Mouse (Mus musculus) ovary, postnatal 14 days (tissue): Measurements from ENCODE around the gene Phxr2.
"Not testable (repeated sequence)": the region's sequence is repeated elsewhere in the genome, so short reads cannot be mapped to it uniquely, and the experiment has no call there.

Experiments used
- DNase-seq: peaks from one replicate; pipeline ENCODE4 v3.0.0; 2022; ENCODE audit warnings: low spot score

The Phxr2 gene

DNA sequence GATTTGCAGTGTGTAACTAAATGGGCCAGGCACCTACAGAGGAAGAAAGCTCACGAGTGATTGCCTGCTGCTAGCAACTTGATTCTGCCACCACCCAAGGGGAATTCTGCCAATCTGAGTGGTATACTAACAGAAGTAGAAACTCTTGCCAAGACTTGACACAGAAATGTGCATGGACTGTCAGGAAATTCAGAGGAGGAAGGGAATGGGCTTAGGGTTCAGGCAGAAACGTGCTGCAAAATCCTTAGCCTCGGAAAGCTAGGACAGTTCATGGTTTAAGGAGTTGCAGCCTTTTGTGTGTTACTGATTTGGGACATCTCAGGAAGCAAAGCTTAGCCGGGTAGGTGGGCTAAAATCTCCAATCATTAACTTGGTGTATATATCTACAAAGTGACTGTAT lies at the start of gene Phxr2:
TSS of gene Phxr2 (minus strand) at position 101 of the 400 bp plus-strand sequence.
- no peak for DNase-seq

DNA sequence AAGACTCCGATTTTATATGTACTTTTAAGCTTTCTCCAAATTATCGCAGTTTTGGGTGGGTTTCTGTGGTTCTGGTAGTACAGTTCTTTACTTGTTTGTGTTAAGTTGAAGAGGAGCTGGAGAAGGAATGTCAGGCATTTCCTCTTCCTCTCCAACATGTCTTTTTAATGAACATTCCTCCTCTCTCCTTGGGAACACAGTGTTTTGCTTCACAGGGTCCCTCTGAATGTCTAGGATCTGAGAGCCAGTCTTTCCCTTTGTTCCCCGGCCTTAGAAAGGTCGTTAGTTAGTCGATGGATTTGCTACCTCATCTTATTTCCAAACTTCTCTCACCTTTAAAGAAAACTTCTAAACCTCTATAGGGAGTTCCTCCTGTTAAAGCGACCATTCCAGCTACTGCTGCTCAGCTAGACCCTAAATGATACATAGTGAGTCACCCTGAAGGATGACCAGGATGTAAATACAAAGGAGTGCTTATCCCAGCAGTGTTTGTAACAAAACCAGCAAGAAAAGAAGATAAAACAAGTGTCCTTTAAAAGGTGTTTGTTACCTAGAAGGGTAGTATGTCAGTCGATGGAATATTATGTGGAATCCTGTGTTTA lies 46.9 kb upstream of the Phxr2 start:
- no peak for DNase-seq

DNA sequence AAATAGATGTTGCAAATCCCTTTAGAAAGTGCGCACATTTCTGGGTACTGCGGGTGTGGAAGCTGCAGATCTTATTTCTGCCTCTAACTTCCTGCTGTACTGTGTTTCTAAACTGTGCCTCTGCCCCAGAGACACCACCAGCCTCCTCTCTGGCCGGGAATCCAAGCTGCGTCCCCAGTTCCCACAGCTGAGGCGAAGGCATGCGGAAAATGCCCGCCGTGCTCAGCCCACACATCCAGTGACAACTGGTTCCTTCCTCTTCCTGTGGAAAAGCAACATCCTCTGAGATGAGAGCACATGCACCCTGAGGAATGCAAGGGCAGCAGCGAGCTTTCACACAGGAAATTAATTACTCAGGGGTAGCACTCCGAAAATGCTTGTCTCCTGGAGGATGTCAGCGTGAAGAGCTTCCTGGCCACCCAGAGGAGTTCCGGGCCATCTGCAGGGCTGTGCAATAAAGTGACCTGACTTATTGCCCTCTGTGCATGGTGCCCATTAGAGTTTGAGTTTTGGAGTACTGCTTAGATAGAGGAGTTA lies 45.9 kb upstream of the Phxr2 start:
- no peak for DNase-seq

DNA sequence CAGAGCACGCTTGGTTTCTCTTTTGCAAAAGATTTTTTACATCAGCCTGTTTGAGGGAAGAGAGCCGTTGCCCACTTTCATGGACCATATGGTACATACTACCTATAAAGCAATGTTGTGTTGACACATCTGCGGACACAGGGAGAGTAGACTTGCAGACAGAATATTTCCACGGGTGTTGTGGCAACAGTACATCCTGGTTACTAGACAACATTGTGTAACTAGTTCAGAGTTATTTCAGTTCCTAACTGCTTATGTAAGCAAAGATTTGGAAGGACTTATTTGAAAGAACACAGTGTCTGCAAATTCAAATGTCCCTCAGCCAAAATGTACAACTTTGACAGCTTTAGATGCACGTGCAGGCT lies 43.6 kb upstream of the Phxr2 start:
- no peak for DNase-seq

DNA sequence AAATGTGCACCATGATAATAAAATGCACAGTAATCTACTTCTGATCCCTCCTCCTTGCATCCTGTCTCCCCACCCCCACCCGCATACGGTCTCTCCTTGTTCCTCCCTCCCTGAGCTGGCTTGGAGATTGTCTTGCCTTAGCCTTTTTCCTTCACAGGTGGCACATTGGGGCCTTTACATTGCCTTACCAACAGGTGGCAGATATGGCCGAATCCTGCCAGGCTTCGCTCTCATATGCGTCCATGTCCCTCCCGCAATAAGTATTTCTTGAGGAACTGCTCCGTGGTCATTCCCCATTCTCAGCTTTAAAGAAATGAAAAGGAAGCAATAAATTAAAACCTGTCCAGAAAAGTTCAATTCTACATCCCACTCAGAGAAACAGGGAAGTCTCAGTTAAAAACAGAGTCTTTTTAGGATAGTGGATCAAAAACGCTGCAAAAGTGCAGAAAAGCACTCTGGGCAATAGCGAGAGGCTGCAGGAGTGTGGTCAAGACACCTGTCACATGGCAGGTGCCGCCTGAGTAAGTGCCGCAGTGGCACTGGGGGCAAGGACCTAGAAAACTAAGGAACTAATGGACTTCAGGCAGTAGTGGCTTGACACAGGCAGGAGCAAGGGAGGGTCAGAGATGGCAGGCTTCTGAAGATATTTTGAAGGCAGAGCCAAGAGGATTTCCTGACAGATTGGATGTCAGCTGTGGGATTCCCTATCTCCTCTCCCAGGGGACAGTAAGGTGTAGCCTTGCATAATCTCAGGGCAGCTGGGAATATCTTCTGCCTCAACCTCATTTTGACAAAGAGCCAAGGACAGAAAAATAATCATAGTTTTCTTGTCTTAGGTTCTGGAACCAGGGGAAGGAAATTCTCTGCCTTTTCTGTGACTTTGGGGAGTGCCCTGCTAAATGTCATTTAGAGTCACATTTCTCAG lies 43.0 kb upstream of the Phxr2 start:
- DNase-seq: no peak

DNA sequence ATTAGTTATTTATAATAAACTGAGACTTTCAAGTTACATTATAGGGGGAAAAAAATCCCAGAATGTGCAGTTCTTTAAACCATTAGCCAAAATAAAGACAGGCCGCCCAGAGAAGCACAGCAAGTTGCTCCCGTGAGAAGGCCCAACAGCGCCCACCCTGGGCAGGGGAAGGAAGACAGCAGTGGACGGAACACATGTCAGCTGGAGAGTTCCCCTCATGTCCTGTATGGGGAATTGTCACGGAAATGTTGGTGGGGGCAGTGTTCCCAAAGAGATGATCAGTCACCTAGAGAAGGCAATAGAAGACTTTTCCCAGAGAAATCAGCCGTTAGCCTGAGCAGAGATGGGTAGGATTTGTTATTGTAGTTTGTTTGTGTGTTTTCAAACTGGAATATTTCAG lies 42.3 kb upstream of the Phxr2 start:
- no peak for DNase-seq

DNA sequence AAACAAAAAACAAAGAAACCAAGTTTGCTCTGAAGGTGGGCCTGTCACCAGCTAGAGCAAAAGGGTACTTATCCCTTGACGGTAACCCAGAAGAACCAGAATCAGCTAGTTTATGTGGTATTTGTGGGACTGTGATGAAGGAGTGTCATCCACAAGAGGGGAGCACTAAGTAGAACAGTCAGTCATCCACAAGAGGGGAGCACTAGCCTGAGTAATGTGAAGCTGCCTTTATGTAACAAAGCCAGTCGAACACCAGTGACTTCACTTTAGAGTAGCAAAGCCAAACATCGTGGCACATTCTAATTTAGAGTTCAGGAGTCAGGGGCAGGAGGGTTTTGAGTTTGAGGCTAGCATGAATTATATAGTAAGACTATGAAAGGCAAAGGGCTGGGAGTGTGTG lies 40.3 kb upstream of the Phxr2 start:
- DNase-seq: no peak

DNA sequence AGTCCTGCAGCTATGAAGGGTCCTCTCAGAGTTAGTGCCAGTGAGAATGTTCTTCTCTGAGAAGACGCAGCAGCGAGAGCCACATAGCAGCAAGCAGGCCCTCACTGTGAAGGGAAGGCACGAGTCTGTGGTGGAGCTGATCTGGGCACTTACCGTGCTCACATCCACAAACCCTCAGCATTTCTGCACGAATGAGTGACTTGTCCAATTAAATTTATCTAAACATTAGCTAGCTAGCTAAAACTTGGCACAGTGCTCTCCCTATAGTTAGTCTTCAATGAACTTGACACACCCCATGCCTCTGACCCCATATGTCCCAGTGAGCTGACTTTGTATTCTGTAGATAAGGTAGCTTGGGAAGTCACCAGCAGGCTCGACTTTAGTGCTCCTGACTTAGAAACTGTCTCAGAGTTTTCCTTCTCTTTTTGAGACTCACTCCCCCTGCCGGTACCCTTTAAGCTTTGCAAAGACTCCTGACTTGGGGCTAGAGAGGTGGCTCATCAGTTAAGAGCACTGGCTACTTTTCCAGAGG lies 39.7 kb upstream of the Phxr2 start:
- DNase-seq: no peak

DNA sequence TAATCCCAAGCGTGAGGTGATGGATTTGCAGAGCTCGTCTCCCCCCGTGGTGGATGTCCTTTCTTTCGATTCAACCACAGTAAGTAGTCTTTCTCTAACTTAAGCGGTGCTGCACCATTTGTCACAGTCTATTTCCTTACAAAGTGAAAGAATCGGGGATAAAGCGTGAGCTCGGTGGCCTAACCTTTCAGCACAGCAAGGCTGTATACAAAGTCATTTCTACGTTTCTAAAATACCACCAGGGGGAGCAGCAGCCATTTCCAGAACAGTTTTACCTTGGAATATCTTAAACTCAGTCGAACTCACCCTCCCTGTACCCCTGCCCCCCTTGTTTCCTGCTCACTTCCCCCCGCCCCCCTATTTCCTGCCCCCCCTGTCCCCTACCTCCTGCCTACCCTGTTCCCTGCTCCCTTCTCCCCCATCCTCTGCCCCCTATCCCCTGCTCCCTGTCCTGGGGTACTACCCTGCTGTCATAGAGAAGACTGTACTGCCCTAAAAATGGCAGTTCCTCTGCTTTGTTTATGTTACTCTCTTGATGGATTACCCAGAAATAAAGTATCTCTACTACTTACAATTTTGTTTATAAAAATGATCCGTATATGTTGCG lies 38.8 kb upstream of the Phxr2 start:
- DNase-seq: no peak

DNA sequence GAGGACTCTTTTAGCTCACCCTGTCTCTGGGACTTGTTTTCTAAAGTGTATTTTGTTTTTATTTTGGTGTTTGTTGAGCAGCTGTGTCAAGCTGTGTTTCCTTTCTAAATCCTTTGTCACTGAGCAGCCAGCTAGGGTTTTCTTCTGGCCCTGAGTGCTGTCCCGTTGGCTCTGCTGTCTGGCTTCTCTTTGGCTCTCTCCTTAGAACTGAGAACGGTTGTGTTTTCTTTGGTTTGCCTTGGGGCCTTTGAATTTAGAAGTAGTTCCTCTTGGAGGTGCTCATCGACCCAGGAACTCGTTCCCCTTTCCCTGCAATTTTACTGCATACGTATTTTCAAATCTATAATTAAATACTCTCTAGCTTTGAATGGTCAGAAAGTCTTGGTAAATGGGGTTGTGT lies 36.9 kb upstream of the Phxr2 start:
- no peak for DNase-seq

DNA sequence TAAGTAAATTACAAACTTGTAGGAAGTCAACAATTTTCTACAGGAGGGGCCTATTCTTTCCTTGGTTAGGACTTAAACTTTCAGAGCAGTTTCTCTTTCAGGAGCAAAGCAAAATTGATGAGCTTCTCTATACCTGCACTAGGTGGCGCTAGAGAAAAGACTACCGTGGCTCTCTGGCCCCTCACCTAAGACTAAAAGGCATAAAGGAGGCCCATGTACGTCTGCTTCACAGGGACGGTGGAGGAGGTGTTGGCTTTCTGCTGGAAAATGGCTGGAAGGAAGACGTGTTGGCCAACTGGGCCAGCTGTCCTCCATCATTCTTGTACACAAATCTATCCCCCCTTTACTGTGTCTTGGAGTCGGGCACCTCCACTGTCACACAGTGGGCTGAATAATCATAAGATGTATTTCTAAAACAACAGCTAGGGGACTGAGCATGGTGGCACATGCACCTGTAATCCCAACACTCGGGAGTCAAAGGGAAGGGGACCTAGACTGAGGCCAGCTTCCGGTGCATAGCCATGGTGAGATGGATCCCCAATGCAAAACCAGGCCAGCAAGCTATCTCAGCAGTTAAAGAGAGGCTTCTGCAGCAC lies 36.0 kb upstream of the Phxr2 start:
- no peak for DNase-seq

DNA sequence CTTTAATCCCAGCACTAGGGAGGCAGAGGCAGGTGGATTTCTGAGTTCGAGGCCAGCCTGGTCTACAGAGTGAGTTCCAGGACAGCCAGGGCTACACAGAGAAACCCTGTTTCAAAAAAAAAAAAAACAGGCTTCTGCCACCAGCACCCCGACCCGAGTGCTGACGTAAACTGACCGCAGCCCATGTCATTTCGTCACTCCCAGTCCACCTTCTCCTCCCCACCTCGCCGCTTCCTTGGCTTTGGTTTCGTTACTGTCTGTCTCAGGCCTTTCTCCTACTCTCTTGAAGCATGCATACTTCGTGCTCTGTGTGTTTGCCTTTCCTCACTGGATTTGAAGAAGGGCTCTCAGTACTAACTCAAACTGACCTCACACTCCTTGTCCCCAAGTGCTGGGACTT lies 31.6 kb upstream of the Phxr2 start:
- not testable (repeated sequence) for DNase-seq

DNA sequence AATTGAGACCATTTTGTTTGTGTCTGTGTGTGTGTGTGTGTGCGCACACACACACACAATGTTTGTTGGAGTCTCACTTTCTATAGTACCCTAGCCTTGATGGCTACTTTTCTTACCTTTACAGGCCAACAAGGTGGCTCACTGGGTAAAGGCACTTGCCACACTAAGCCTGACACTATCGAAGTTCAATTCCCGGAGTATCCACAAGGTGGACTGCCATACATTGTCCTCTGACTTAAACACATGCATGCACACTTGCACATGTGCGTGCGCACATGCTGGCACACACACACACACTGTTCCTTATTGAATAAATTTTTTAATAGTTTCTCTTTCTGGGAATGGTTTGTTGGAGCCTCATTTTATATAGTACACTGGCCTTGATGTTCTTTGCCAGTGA lies 30.7 kb upstream of the Phxr2 start:
- no peak for DNase-seq

DNA sequence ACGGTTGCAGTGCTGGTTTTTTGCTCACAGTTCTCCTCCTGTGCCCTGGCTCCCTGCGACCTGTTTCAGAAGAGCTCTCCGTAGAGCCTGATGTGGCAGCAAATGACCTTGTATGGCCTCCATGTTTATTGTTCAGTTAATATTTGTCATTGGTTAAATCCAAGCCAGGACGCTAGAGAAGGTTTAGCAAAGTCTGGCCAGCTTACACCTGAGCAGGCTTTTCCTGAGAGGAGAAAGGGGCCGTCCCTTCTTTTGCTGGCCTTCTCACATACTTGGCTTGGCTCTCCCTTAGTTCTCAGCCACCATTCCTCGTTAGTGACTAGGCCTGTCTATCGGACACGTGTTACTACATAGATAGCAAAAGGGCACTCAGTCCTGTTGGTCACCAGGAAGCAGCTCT lies 28.5 kb upstream of the Phxr2 start:
- DNase-seq: no peak

DNA sequence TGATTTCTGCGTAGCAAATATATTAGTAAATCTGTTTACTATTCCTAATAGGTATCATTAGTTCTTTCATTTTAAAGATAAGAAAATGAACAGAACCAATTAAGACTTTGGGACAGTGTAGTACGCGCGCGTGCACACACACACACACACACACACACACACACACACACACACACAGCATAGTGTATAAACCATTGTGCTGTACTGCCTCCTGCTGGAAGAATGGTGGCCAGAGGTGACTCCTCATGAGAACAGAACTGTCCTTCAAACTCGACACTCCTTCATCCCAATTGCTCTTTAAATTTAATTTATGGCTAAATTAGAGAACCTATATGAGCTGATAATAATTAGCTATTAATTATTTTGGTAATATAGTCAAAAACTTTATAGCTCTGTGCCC lies 25.9 kb upstream of the Phxr2 start:
- DNase-seq: no peak

DNA sequence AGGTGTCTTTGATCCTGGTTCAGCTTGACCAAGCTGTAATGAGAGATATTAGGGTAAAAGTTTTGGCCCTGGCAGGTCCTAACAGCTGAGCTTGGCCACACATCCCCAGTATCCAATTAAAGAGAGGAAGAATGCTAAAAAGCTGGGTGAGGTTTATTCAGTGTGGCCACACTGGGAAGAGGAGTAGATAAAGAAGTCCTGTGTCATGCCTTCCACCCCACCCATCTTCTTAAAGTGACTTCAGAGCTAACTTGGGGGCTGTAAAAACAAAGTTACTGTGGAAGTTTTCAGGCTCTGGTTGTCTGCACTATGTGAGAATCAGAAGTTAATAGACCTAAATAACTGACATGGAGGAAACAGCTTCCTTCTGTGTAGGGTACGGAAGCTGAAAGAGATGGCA lies 25.5 kb upstream of the Phxr2 start:
- no peak for DNase-seq

DNA sequence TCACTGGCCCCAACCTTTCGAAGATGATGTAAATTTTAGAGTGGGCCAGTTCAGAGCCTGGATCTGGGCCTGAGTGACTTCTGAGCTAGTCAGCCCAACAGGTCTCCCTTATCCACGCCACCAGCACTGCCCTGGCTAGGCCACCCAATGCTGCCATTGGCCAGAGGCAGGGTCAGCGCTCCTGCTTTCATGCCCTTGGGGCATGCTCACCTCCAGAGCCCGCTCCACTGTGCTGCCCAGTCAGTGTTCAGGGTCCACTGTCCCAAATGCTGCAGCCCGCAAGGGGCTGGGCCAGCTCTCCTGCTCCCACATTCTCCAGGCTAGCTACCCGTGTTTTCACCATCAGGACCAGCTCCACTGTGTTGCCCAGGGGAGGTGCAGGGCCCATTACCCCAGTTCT lies 23.9 kb upstream of the Phxr2 start:
- no peak for DNase-seq

DNA sequence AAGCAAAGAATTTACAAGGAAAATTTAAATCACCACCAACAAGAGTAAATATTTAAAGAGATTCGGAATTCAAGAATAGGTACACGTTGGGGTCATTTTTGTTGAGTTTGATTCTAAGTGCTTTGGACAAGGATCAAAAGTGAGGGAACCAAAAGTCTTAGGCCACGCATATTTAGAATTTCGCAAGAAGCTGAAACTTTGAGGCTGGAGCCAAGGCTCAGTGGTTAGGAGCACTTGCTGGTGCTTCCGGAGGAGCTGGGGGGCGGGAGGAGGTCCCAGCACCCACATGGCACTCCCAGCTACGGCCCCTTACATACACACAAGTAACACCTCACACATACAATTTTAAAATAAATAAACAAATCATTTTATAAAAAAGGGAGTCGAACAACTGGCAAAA lies 20.5 kb upstream of the Phxr2 start:
- DNase-seq: no peak

DNA sequence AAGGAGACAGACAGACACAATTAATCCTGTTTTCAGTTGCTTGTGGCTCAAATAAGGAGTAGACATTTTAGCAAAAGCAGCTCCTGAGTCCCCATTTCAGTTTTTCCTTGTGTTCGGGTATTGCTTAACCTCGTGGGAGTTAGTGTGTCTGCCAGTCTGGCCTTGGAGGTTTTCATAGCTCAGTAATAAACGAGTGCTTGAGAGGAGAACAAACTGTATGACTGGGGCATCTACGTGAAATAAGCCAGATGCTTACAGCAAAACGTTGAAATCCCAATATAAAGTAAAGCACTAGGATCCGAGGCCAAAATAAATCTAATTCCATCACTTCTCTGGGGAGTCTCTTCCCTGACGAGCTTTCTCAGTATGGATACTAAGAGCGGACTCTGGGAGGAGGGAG lies 19.5 kb upstream of the Phxr2 start:
- no peak for DNase-seq

DNA sequence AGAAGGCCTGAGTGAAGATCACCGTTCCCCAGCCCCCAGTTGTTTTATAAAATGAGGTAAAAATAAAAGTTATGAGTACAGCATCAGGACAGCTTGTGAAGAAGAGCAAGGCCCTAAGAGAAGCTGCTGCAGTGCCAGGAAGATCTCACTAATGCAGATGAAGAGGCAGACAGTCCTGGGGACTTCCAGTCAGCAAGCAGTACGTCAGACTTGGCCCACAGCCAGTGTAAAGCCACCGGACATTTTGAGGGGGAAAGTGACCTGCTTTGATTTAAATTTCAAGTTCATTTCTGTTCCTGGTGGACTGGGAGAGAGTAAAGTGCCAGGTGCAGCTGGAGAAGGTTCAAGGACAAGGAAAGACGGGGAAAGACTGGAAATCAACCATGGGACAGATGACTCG lies 10.2 kb upstream of the Phxr2 start:
- no peak for DNase-seq

DNA sequence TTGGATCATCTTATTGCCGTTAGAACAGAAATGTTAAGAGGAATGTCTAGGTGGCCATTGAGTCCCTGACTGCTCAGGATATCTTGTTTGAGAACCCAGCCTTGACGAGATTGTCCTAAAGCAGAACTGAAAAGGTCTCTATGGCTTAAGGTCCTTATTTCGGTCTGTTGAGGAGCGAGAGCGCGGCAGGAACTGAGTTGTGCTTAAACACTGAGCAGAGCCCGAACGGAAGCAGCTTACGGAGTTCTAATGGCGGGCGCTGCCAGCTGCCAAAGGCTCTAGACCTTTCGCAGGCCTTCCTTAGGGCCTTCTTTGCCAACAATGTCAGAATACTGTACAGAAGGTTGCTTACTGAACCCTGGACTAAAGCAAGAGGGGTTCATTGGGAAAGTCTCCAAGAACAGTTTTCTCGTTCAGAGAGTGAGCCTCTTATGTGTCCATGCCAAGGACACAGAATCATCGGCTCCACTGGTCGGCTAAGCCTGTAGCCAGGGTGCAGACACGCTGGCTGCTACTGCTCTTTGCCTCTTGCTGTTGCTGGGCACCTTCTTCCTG lies 7.3 kb upstream of the Phxr2 start:
- no peak for DNase-seq

DNA sequence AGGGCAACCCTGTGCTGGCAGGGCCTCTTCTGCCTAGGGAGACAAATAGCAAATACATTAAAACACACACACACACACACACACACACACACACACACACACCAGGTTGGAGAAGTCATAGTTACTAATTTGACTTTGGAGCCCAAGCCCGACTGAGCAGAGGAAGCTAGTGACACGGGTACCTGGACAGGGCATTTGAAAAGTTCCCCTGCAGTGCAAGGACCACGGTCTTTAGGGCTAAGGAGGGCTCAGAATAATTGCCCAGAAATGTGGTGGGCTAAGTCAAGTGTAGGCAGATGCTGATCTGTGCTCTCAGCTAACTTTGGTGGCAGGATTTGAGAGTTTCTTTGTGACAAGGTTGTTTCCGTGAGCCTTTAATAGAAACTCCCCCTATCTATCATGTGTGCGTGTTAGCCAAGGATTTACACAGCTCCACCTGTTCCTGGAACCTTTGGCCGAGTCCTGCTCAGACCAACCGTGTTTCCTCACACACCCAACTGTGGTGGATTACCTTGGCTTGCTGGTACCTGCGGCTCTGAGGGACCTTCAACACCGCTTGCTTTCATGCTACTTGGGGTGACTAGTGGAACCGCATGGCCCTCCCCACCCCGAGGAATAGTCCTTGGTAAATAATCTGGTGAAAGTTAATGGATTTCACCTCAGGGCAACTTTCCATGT lies 6.6 kb upstream of the Phxr2 start:
- DNase-seq: no peak
